Mouse (Mus musculus): ENCODE measurements around the gene Otud7a. TPM values are rescaled to one million over a fixed set of nuclear protein-coding genes. Genes with fewer than 3 reads are reported as not detected.

Gene Otud7a
- polyA plus RNA-seq, 1 experiment from 2014 or later: 0.48 TPM

- Histone ChIP-seq H3K27me3 (ENCODE audit: control insufficient read depth, insufficient read depth, low read length) (no peaks in the 10 kb centered on the region), H3K4me1 (ENCODE audit: control insufficient read depth, insufficient read depth, low read length) (no peaks in the 10 kb centered on the region), H3K27ac (ENCODE audit: low read length) (no peak overlapping the region), H3K9me3 (ENCODE audit: control insufficient read depth, low read depth, low read length) (no peaks in the 10 kb centered on the region), H3K9ac (replicated peaks; ENCODE audit: low read depth, low read length) (no peak overlapping the region), H3K36me3 (ENCODE audit: control insufficient read depth, insufficient read depth, low read length) (no peaks in the 10 kb centered on the region), H3K4me2 (replicated peaks; ENCODE audit: low read depth, low read length) (no peak overlapping the region), H3K4me3 (ENCODE audit: low read depth, low read length) (no peak overlapping the region)
- WGBS: 82% methylated on average over 3 of the region's 3 CpGs
- ATAC-seq (ENCODE audit: insufficient number of reproducible peaks, insufficient read depth, low FRiP score, low read depth): no peak
Measured at GRCm38 (mm10) chr7:63468258-63468657, 23.7 kb downstream of the Otud7a start.

GRCm38 (mm10) chr7:63483091-63483490, 38.5 kb downstream of the Otud7a start:
- H3K4me3 ChIP-seq (ENCODE audit: low read depth, low read length): no peak overlapping the region
- WGBS: 88% methylated on average over 2 of the region's 2 CpGs
- H3K27me3 ChIP-seq (ENCODE audit: control insufficient read depth, insufficient read depth, low read length): no peaks in the 10 kb centered on the region

GRCm38 (mm10) chr7:63497051-63497547, 52.5 kb downstream of the Otud7a start:
- no peak overlapping the region for H3K27ac ChIP-seq (ENCODE audit: low read length)
- no peak overlapping the region for H3K4me3 ChIP-seq (ENCODE audit: low read depth, low read length)
- 67% methylated on average over 9 of the region's 9 CpGs for WGBS

More at GRCm38 (mm10) chr7:63483091-63483490, 38.5 kb downstream of the Otud7a start:
- Histone ChIP-seq H3K4me1 (ENCODE audit: control insufficient read depth, insufficient read depth, low read length) (no peaks in the 10 kb centered on the region), H3K9ac (replicated peaks; ENCODE audit: low read depth, low read length) (no peak overlapping the region), H3K36me3 (ENCODE audit: control insufficient read depth, insufficient read depth, low read length) (no peaks in the 10 kb centered on the region), H3K27ac (ENCODE audit: low read length) (no peak overlapping the region), H3K9me3 (ENCODE audit: control insufficient read depth, low read depth, low read length) (no peaks in the 10 kb centered on the region), H3K4me2 (replicated peaks; ENCODE audit: low read depth, low read length) (no peak overlapping the region)
- ATAC-seq (ENCODE audit: insufficient number of reproducible peaks, insufficient read depth, low FRiP score, low read depth): no peak

DNA sequence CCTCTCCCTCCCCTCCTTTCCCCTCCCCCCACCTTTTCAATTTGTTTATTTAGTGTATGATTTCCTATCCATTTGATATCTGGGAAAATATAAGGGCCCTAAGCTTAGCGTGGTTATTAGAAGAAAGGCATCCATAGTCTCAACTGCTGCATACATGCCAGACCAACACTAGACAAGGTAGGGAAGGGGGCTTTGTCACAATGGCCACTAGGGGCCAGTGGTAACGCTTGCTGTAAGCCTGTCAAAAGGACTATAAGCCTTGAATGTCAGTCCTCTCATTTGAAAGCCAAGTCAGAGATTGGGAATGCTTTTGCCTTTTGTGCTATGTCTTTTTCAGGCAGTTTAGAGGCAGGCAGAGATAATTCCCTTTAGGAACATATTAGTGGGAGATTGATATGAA, 59.7 kb downstream of the Otud7a start:
- Histone ChIP-seq H3K36me3 (ENCODE audit: control insufficient read depth, insufficient read depth, low read length) (no peaks in the 10 kb centered on the region), H3K4me1 (ENCODE audit: control insufficient read depth, insufficient read depth, low read length) (no peaks in the 10 kb centered on the region), H3K4me3 (ENCODE audit: low read depth, low read length) (no peak overlapping the region), H3K27me3 (ENCODE audit: control insufficient read depth, insufficient read depth, low read length) (no peaks in the 10 kb centered on the region), H3K9me3 (ENCODE audit: control insufficient read depth, low read depth, low read length) (no peaks in the 10 kb centered on the region), H3K4me2 (replicated peaks; ENCODE audit: low read depth, low read length) (no peak overlapping the region), H3K27ac (ENCODE audit: low read length) (no peak overlapping the region), H3K9ac (replicated peaks; ENCODE audit: low read depth, low read length) (no peak overlapping the region)
- whole genome bisulfite sequencing: 17% methylated on average over 2 of the region's 2 CpGs
- no peak for ATAC-seq (ENCODE audit: insufficient number of reproducible peaks, insufficient read depth, low FRiP score, low read depth)

More at GRCm38 (mm10) chr7:63497051-63497547, 52.5 kb downstream of the Otud7a start:
- Histone ChIP-seq H3K4me2 (replicated peaks; ENCODE audit: low read depth, low read length) (no peak overlapping the region), H3K36me3 (ENCODE audit: control insufficient read depth, insufficient read depth, low read length) (no peaks in the 10 kb centered on the region), H3K4me1 (ENCODE audit: control insufficient read depth, insufficient read depth, low read length) (no peaks in the 10 kb centered on the region), H3K9me3 (ENCODE audit: control insufficient read depth, low read depth, low read length) (peaks cover 5% of the 10 kb centered on the region; the same call in 1 of the 2 replicates), H3K9ac (replicated peaks; ENCODE audit: low read depth, low read length) (no peak overlapping the region), H3K27me3 (ENCODE audit: control insufficient read depth, insufficient read depth, low read length) (no peaks in the 10 kb centered on the region)
- ATAC-seq (ENCODE audit: insufficient number of reproducible peaks, insufficient read depth, low FRiP score, low read depth): no peak

DNA sequence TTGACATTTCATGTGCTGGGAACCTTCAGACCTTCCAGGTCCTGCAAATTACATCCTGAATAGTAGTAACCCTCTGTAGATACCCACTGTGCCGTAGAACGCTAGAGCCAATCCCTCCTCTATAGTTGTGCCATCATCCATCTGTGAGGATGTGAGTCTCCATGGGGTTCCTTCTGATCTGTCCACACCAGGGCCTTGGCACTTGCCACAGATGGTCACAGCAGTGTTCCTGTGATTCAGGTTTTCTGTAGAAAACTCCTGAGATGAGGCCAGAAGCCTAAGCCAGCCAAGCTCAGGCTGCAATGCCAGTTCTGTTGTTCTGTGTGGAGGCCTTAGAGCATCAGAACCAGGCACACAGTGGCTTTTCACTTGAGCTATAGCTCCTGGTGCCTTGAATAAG, 63.5 kb downstream of the Otud7a start:
- ATAC-seq (ENCODE audit: insufficient number of reproducible peaks, insufficient read depth, low FRiP score, low read depth): no peak

GRCm38 (mm10) chr7:63509825-63510224, 65.3 kb downstream of the Otud7a start:
- Histone ChIP-seq H3K4me3 (ENCODE audit: low read depth, low read length) (no peak overlapping the region), H3K27me3 (ENCODE audit: control insufficient read depth, insufficient read depth, low read length) (no peaks in the 10 kb centered on the region), H3K9ac (replicated peaks; ENCODE audit: low read depth, low read length) (no peak overlapping the region), H3K36me3 (ENCODE audit: control insufficient read depth, insufficient read depth, low read length) (no peaks in the 10 kb centered on the region), H3K9me3 (ENCODE audit: control insufficient read depth, low read depth, low read length) (no peaks in the 10 kb centered on the region), H3K27ac (ENCODE audit: low read length) (no peak overlapping the region), H3K4me1 (ENCODE audit: control insufficient read depth, insufficient read depth, low read length) (no peaks in the 10 kb centered on the region), H3K4me2 (replicated peaks; ENCODE audit: low read depth, low read length) (no peak overlapping the region)
- no peak for ATAC-seq (ENCODE audit: insufficient number of reproducible peaks, insufficient read depth, low FRiP score, low read depth)
- 48% methylated on average over 1 of the region's 1 CpGs for WGBS

More for the DNA sequence above, 63.5 kb downstream of the Otud7a start:
- H3K4me3 ChIP-seq (ENCODE audit: low read depth, low read length): no peak overlapping the region
- H3K27ac ChIP-seq (ENCODE audit: low read length): no peak overlapping the region
- no peak overlapping the region for H3K4me2 ChIP-seq (replicated peaks; ENCODE audit: low read depth, low read length)
- 91% methylated on average over 2 of the region's 2 CpGs for WGBS
- no peak overlapping the region for H3K9ac ChIP-seq (replicated peaks; ENCODE audit: low read depth, low read length)
- no peaks in the 10 kb centered on the region for H3K27me3 ChIP-seq (ENCODE audit: control insufficient read depth, insufficient read depth, low read length)
- no peaks in the 10 kb centered on the region for H3K4me1 ChIP-seq (ENCODE audit: control insufficient read depth, insufficient read depth, low read length)
- H3K9me3 ChIP-seq (ENCODE audit: control insufficient read depth, low read depth, low read length): no peaks in the 10 kb centered on the region
- H3K36me3 ChIP-seq (ENCODE audit: control insufficient read depth, insufficient read depth, low read length): no peaks in the 10 kb centered on the region

GRCm38 (mm10) chr7:63511458-63511857, 66.9 kb downstream of the Otud7a start:
- H3K4me1 ChIP-seq (ENCODE audit: control insufficient read depth, insufficient read depth, low read length): no peaks in the 10 kb centered on the region
- H3K9me3 ChIP-seq (ENCODE audit: control insufficient read depth, low read depth, low read length): no peaks in the 10 kb centered on the region
- no peak overlapping the region for H3K4me3 ChIP-seq (ENCODE audit: low read depth, low read length)
- no peak overlapping the region for H3K9ac ChIP-seq (replicated peaks; ENCODE audit: low read depth, low read length)
- H3K27me3 ChIP-seq (ENCODE audit: control insufficient read depth, insufficient read depth, low read length): no peaks in the 10 kb centered on the region
- H3K36me3 ChIP-seq (ENCODE audit: control insufficient read depth, insufficient read depth, low read length): no peaks in the 10 kb centered on the region
- ATAC-seq (ENCODE audit: insufficient number of reproducible peaks, insufficient read depth, low FRiP score, low read depth): no peak
- H3K4me2 ChIP-seq (replicated peaks; ENCODE audit: low read depth, low read length): no peak overlapping the region
- H3K27ac ChIP-seq (ENCODE audit: low read length): no peak overlapping the region

- Histone ChIP-seq H3K4me3 (ENCODE audit: low read depth, low read length) (no peak overlapping the region), H3K36me3 (ENCODE audit: control insufficient read depth, insufficient read depth, low read length) (no peaks in the 10 kb centered on the region), H3K4me2 (replicated peaks; ENCODE audit: low read depth, low read length) (no peak overlapping the region), H3K27me3 (ENCODE audit: control insufficient read depth, insufficient read depth, low read length) (no peaks in the 10 kb centered on the region), H3K9ac (replicated peaks; ENCODE audit: low read depth, low read length) (no peak overlapping the region), H3K9me3 (ENCODE audit: control insufficient read depth, low read depth, low read length) (no peaks in the 10 kb centered on the region), H3K4me1 (ENCODE audit: control insufficient read depth, insufficient read depth, low read length) (no peaks in the 10 kb centered on the region), H3K27ac (ENCODE audit: low read length) (no peak overlapping the region)
- ATAC-seq (ENCODE audit: insufficient number of reproducible peaks, insufficient read depth, low FRiP score, low read depth): no peak
- WGBS: 69% methylated on average over 2 of the region's 2 CpGs
Measured at GRCm38 (mm10) chr7:63512561-63512960, 68.0 kb downstream of the Otud7a start.
